Mouse (Mus musculus): Measurements from ENCODE around the gene Ankrd33.
"Not testable (repeated sequence)": the region's sequence is repeated elsewhere in the genome, so short reads cannot be mapped to it uniquely, and the experiment has no call there.

Gene Ankrd33

GRCm38 (mm10) chr15:101086956-101087355, 28.6 kb upstream of the Ankrd33 start:
- DNase-seq = peak; percentile 63 to 78

GRCm38 (mm10) chr15:101088291-101088690, 27.3 kb upstream of the Ankrd33 start:
- DNase-seq = no peak

- no peak for DNase-seq
Measured at GRCm38 (mm10) chr15:101091551-101091950, 24.0 kb upstream of the Ankrd33 start.

GRCm38 (mm10) chr15:101092121-101092828, 23.3 kb upstream of the Ankrd33 start:
- DNase-seq = no peak

GRCm38 (mm10) chr15:101092829-101093648, 22.5 kb upstream of the Ankrd33 start:
- peak; percentile 53 to 63 for DNase-seq

- no peak for DNase-seq
Measured at GRCm38 (mm10) chr15:101093988-101094387, 21.6 kb upstream of the Ankrd33 start.

GRCm38 (mm10) chr15:101094979-101095378, 20.6 kb upstream of the Ankrd33 start:
- no peak for DNase-seq

- no peak for DNase-seq
Measured at GRCm38 (mm10) chr15:101095392-101095791, 20.2 kb upstream of the Ankrd33 start.

- DNase-seq = peak; percentile 91 to 95
Measured at GRCm38 (mm10) chr15:101097985-101098651, 17.4 kb upstream of the Ankrd33 start.

GRCm38 (mm10) chr15:101100996-101101395, 14.6 kb upstream of the Ankrd33 start:
- no peak for DNase-seq

GRCm38 (mm10) chr15:101103605-101104304, 11.8 kb upstream of the Ankrd33 start:
- no peak for DNase-seq

- DNase-seq = peak; percentile 92
Measured at GRCm38 (mm10) chr15:101105496-101105994, 10.0 kb upstream of the Ankrd33 start.

GRCm38 (mm10) chr15:101106011-101106410, 9.5 kb upstream of the Ankrd33 start:
- no peak for DNase-seq

- no peak for DNase-seq
Measured at GRCm38 (mm10) chr15:101107906-101108671, 7.5 kb upstream of the Ankrd33 start.

GRCm38 (mm10) chr15:101113176-101113575, 2.4 kb upstream of the Ankrd33 start:
- no peak for DNase-seq

- not testable (repeated sequence) for DNase-seq
Measured at GRCm38 (mm10) chr15:101113778-101114177, 1.8 kb upstream of the Ankrd33 start.

GRCm38 (mm10) chr15:101118399-101119125, 3.0 kb downstream of the Ankrd33 start:
- peak; percentile 47 to 72 for DNase-seq

- DNase-seq = no peak
Measured at GRCm38 (mm10) chr15:101121411-101122289, 6.1 kb downstream of the Ankrd33 start.

- DNase-seq = no peak
Measured at GRCm38 (mm10) chr15:101122290-101122589, 6.7 kb downstream of the Ankrd33 start.

- DNase-seq = no peak
Measured at GRCm38 (mm10) chr15:101123202-101123601, 7.6 kb downstream of the Ankrd33 start.

Data from cerebellum, postnatal 10 days (tissue).